Mouse (Mus musculus) bone marrow macrophage, adult 2 months (primary cell): Measurements from ENCODE around the gene Gm20388.

Experiments
- CTCF ChIP-seq: IDR thresholded peaks from 2 replicates; pipeline ENCODE4 v1.5.1; 2012; ENCODE audit warnings: low read depth, mild to moderate bottlenecking, low read length, moderate library complexity
- POLR2A ChIP-seq: IDR thresholded peaks from 2 replicates; pipeline ENCODE4 v1.6.1; 2012; ENCODE audit warnings: mild to moderate bottlenecking, low read depth, low read length, borderline replicate concordance

- TF ChIP-seq CTCF (no peak), POLR2A (no peak)
Measured at GRCm38 (mm10) chr8:124393013-124393412, 4482.4 kb downstream of the Gm20388 start.
